Mouse (Mus musculus): ENCODE measurements around the gene Eif4e1b.

DNA sequence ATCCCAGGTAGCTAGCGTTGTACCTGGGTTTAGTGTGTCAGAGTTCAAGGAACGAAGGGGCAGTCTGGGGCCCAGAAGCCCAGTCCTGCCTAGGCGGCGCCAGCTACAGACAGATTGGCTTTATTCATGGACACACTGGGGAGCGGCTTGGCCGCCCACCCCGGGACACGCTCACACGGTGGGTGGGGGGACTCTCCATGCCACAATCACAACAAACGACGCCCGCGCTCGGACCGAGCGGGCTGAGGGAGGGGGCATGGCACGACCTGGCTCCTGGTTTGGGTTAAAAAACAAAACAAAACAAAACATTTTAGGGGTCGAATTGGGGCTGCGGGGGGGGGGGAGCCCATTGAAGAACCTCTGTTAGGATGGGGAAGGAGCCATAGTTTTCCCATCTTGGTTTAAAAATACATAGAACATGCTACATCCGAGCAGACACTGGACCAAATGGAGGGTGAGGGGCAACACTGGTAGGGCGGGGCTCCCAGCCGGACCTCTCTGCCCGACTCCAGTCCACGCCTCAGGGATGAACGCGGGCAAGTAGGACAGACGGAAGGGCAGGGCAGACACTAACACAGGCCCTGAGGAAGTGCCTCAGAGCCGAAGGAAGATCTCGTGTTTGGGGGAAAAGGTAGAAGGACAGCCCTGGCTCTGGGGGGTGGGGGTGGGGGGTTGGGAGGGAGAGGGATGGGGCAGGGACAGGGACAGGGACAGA lies 24.9 kb upstream of the Eif4e1b start:
- no peak for TF ChIP-seq POLR2A (IDR thresholded peaks at IDR 0.05; ENCODE audit: control insufficient read depth, extremely low read depth, insufficient read depth, low read length, poor library complexity)
- TF ChIP-seq CTCF (IDR thresholded peaks at IDR 0.05; ENCODE audit: borderline replicate concordance, control insufficient read depth, extremely low read depth, insufficient read depth, low read length, poor library complexity) = no peak
